Mouse (Mus musculus) layer of hippocampus, adult 9-10 months (tissue): ENCODE results near the gene Tnf.

ENCODE experiments used
- DNase-seq: peaks from one replicate; pipeline ENCODE4 v3.0.0; 2022; ENCODE audit warnings: low spot score

Tnf gene

GRCm38 (mm10) chr17:35198029-35198428 lies 3.8 kb downstream of the Tnf start:
- DNase-seq = no peak

DNA sequence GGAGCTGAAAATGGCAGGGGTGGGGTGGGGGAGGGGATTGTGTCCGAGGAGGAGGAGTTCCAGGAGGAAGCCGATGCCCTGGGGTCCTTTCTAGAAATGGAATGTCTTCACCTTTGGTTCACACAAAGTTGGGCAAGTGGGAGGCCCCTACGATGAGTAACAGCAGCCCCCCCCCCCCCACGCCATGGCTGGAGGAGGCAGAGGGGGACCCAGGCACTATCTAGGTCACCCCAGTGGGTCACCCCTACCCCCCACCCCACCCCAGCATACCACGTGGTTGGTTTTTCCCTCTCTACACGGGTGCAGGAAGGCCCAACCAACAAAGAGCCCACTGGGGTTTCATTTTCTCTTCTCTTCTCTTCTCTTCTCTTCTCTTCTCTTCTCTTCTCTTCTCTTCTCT lies 4.7 kb downstream of the Tnf start:
- DNase-seq = no peak

DNA sequence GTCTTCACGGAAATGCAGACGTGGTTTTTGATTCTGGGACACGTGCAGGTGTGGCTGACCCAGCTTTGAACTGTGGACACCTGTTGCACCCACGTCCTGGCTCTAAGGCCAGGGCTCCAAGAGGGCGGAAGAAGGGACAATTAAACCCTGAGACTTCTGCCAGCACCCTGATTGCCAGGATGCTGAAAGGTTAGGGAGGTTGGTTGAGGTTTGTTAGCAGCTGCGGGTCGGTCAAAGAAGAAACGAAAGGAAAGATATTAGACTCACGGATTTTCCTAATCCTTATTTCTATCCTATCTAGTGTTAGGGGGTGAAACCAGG lies 5.5 kb downstream of the Tnf start:
- no peak for DNase-seq

GRCm38 (mm10) chr17:35195631-35196320 lies 6.0 kb downstream of the Tnf start:
- no peak for DNase-seq

- DNase-seq = no peak
These were observed 6.8 kb downstream of the Tnf start for GRCm38 (mm10) chr17:35194844-35195630.

GRCm38 (mm10) chr17:35193881-35194843 lies 7.6 kb downstream of the Tnf start, which contains the start of gene Ltb:
Gene Ltb, plus strand, starts transcription at chr17:35194439.
- no peak for DNase-seq

GRCm38 (mm10) chr17:35192924-35193323 lies 8.9 kb downstream of the Tnf start:
- DNase-seq = no peak

DNA sequence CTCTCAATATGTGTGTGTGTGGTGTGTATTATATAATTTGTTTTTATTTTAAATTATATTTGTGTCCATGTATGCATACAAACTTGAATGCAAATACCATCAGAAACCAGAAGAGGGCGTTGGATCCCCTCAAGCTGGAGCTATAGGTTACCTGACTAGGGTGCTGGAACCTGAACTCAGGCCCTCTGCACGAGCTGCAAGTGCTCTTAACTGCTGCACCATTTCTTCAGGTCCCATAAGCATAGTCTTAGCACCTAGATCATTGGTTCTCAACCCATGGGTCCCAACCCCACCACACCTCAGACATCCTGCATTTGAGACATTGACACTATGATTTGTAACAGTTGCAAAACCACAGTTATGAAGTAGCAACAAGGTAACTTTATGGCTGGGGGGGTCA lies 10.1 kb downstream of the Tnf start:
- DNase-seq = no peak

DNA sequence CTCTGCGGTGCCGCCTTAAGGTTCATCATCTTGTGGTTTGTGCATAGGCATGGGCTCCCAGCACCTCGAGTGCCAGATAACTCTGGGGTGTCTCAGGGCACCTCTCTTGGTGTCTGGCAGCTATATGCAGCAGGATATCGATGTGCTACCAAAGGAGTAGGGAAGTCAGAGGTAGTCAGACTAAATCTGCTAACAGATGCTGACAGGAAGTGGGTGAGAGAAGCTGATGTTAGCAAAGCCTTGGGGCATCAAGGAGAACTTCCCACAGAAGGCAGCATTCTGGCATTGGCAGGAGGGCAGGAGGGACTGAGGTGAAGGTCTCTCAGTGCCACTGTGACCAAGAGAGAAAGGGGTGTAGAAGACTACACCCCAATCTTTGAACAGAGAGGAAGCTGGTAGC lies 11.7 kb downstream of the Tnf start:
- DNase-seq = no peak

DNA sequence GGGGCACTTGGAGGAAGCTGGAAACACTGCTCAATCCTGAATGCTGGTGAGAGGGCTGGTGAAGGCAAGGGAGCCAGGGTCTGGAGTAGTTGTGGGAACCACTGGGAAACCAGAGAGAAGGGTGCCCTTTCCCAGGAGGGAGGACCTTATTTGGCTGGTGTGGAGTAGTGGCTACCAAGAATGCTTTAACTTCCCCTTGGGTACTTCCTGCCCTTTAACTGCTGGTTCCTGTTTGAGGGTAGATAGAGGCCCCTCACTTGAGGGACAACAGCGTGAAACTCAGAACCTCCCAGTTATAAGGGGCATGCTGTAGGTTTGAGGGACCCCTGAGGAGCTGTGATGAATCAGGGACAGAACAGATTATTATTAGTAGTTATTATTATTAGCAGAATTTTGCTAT lies 12.6 kb downstream of the Tnf start:
- DNase-seq = no peak

DNA sequence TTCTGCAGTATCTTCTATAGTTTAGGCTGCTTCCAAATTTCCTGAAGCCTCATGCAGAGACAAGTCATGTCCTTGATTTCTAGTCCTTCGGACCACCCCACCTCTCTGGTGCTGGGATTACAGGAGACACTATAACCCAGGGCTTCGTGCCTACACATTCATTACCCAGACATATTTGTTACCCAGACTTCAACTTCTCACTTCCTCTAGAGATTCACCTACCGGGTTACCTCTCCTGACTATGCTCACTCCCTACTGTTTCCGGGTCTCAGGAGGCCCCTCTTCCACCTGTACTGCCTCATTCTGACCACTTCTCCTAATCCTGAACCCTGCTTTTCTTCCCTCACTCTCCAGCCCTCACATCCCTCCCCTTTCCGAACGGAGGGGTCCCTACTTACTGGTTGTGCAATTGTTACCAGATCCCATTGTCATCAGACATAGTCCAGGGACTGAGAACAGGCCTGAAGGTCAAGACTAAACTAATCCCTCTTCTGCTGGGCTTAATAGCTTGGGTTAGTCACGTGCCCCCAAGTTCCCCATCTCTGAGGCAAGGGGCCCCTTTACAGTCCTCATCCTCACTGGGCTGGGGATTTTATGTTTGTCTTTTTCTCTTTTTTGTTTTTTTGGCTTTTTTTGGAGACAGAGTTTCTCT lies 13.7 kb downstream of the Tnf start, which contains the start of gene Lst1:
Gene Lst1, minus strand, starts transcription at position 481 of the 652 bp plus-strand sequence.
- no peak for DNase-seq

DNA sequence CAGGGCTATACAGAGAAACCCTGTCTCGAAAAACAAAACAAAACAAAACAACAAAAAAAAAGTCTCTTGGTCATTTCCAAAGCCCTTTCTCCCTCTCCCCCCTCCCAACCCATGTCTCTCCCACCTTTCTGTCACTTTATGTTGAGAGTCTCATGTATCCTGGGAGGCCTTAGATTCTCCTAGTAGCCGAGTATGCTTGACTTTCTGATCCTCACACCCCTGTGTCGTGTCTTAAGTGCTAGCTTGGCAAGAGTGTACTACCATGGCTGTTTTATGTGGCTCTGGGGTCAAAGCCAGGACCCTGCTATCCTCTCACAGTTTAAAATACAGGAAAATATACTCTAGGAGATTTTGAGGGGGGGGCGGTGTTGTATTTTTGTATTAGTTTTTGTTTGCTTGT lies 14.5 kb downstream of the Tnf start:
- DNase-seq = no peak

DNA sequence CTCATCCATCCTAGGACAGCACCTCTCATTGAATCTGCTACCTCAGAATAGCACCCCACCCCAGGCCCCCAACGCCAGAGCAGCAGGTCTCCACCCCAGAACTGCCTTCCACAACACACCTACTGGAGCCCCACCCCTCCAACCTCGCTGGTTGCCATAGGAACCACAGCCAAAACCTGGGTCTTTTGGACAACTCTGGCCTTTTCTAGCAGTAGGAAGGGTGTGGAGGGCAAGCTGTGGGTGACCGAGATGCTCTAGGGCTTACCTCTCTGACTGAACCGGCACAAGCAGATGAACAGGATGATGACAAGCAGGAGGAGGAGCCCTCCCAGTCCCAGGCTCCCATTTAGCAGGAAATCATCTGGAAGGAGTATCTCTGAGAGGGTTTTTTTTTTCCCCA lies 15.1 kb downstream of the Tnf start:
- DNase-seq = no peak

DNA sequence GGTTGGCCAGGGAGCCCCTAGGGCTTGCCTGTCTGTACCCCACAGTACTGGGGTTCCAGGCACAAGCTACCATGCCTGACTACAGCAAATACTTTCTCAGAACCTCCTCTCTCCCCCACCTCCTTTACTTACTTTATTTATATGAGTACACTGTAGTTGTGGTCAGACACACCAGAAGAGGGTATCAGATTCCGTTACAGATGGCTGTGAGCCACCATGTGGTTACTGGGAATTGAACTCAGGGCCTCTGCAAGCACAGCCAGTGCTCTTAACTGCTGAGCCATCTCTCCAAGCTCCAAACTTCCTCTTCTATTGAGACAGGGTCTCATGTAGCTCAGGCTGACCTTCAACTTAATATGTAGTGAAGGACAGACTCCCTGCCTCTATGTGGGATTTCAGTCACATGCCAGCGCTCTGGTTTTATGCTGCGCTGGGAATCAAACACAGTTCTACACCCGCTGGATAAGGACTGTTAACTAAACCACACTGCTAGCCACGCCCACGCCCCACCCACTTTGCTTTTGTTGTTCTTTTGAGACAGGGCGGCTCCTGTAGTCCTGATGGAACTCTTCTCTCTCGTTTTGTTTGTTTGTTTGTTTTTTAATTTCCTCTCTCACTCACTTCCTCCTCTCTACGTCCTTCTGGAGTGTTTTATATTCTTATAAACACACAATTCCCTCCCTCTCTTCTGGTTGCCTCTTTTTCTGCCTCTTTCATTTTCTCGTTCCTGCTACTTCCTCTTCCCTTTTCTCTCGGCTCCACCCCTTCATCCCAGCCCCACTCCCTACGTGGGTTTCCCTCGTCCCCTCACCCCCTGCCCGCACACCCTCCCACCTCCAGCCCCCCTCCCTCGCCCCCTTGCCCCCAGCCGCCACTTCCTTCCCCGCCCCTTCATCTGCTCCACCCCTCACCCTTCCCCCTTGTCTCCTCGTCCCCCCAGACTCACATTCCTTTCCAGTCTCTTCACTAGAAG lies 15.9 kb downstream of the Tnf start:
- no peak for DNase-seq

DNA sequence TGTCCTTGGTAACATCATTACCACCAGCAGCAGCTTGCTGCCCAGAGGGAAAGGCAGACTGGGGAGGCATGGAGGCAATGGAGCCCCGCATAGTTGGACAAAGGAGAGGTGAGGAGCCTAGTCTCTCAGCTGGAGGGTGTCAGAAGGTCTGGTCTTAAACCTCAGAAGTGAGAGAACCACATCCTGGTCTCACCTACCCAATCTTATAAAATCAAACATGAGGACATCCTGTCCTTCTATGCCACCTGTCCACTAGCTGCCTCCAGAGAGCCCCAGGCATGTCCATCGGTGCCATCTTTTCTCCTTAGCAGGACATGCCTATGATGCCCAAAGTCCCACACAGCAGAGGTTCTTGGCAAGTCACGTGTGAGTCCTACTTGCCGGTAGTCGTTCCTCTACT lies 21.7 kb downstream of the Tnf start:
- no peak for DNase-seq

- DNase-seq = no peak
These were observed 23.3 kb downstream of the Tnf start for GRCm38 (mm10) chr17:35178528-35178927.

DNA sequence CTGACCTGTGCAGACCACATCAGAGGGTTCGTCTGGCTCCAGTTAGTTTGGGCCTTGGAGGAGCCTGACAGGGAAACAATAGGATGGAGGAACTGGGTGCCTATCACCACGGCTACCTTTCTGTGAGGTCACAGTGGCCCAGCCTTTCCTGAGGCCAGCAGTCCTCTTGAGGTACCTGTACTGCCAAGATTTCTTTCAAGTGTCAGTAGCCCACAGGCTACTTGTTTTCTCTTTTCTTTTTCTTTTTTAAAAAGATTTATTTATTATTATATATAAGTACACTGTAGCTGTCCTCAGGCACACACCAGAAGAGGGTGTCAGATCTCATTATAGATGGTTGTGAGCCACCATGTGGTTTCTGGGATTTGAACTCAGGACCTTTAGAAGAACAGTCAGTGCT lies 25.8 kb downstream of the Tnf start, which contains the start of gene Aif1:
Gene Aif1, minus strand, starts transcription at position 101 of the 400 bp plus-strand sequence.
- DNase-seq = no peak

- DNase-seq = no peak
These were observed 26.4 kb downstream of the Tnf start for GRCm38 (mm10) chr17:35175382-35175781.

- DNase-seq = no peak
These were observed 27.4 kb downstream of the Tnf start for GRCm38 (mm10) chr17:35174201-35174977.

DNA sequence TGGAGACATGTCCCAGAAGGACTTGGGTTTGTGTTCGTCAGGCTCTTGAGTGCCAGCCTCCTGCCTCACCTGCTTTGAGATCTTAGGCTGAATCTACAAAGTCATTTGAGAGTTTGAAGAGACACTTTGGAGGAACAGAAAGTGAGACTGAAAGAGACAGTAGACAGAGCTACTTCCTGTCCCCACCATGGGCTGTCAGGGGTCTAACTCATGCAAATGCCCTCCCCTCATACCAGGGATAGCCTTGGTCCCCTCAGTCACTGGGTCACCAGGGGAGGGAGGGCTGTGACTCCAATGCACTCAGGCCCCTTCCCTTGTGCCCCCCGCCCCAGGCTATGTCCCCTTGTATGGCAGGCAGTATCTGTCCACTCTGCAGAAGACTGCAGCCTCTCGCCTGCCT lies 28.5 kb downstream of the Tnf start:
- DNase-seq = no peak
